13 mouse cellular contexts compared by ENCODE assay signal in genomic region chr19:38228699-38229098, GRCm38 (mm10). TPM values are rescaled to one million over a fixed set of nuclear protein-coding genes. Genes with fewer than 3 reads are reported as not detected.
DNase-seq lines count a peak whose midpoint lies in the region; TF ChIP-seq lines count a peak whose summit lies in the region.
"Had no signal": no experiment of that assay in that cellular context is flagged by ENCODE, and none has a peak within 500 bp of the region (broad histone marks: within the 10 kb centered on the region; RNA-seq: fewer than 3 reads in every experiment).

No protein-coding gene starts in this region.

- no peak overlapping the region for H3K27ac ChIP-seq in layer of hippocampus, adult 2 months
- H3K27ac ChIP-seq: hindbrain, embryonic 15.5 days; limb, embryonic 15.5 days; midbrain, embryonic 12.5 days had no signal

- H3K4me3 ChIP-seq in layer of hippocampus, adult 2 months: no peak overlapping the region
- H3K4me3 ChIP-seq: hindbrain, embryonic 15.5 days; limb, embryonic 15.5 days; midbrain, embryonic 12.5 days had no signal

- DNase-seq in adrenal gland, postnatal 14 days: peak; percentile 15
- no peak for DNase-seq in adrenal gland, adult (ENCODE audit: inconsistent age in 2 of 2, low spot score in 1 of 2)
- no peak for DNase-seq in layer of hippocampus, adult 2 months (ENCODE audit: low spot score in 2 of 2)
- no peak for DNase-seq in layer of hippocampus, adult 9-10 months (ENCODE audit: low spot score)
- peak; percentile 38 to 45 for DNase-seq in B cell, adult 2 months
- peak; percentile 13 for DNase-seq in c-Kit-positive CD71-positive TER-119-positive erythroid progenitor cells, embryonic 14.5 days (ENCODE audit: low spot score)
- DNase-seq in neural tube, embryonic 10.5 days (ENCODE audit: extremely low spot score, low spot score): no peak
- no peak for DNase-seq in layer of hippocampus, postnatal 25 days (ENCODE audit: extremely low spot score in 1 of 2, low spot score in 1 of 2)
- DNase-seq: adrenal gland, adult 8-10 months had no signal

- peak; percentile 58 for TF ChIP-seq CTCF in layer of hippocampus, adult 2 months (conservative IDR thresholded peaks at IDR 0.05)

RNA-seq across cellular contexts. Expression of gene Fra10ac1, which starts 4.7 kb away (rescaled TPM):
- 18.9 and 23.2 TPM in 2 replicates for total RNA-seq in adrenal gland, postnatal 14 days (2021)
- 10 to 100 TPM; 17.8 to 22.4 TPM for total RNA-seq in layer of hippocampus, adult 2 months (2021)
- total RNA-seq in layer of hippocampus, postnatal 25 days (2021): 10 to 100 TPM; 16.3 to 22.6 TPM

RNA-seq across cellular contexts. Expression of gene Lgi1, which starts 35.6 kb away (rescaled TPM):
- total RNA-seq in adrenal gland, postnatal 14 days (2021): 2.6 and 3.5 TPM in 2 replicates
- 100 to 1,000 TPM; 196 to 209 TPM for total RNA-seq in layer of hippocampus, adult 2 months (2021)
- 100 to 1,000 TPM; 181 to 207 TPM for total RNA-seq in layer of hippocampus, postnatal 25 days (2021)
- total RNA-seq: neutrophil, adult 5-6 weeks had no signal

Comparison
In these comparisons a context has a peak if more than half of its experiments do, and no peak if none do; other contexts are left out.
1. DNase-seq: peak in adrenal gland, postnatal 14 days (single experiment), B cell, adult 2 months (2 of 2) and c-Kit-positive CD71-positive TER-119-positive erythroid progenitor cells, embryonic 14.5 days (single experiment); none in adrenal gland, adult (0 of 2), layer of hippocampus, adult 2 months (0 of 2), layer of hippocampus, adult 9-10 months (single experiment), neural tube, embryonic 10.5 days (single experiment) and layer of hippocampus, postnatal 25 days (0 of 2).
2. RNA of gene Lgi1, which starts 35.6 kb away (total RNA-seq): 196 to 209 TPM in layer of hippocampus, adult 2 months and 181 to 207 TPM in layer of hippocampus, postnatal 25 days; 2.6 to 3.5 TPM in adrenal gland, postnatal 14 days; every median in the first group is over 10 times any median in the second.